Mouse (Mus musculus) lung, adult 18-20 months (tissue): Measurements from ENCODE around the gene Gng2.

Experiments used
- DNase-seq, 2 experiments: peaks; one replicate each; pipeline ENCODE4 v3.0.0; 2022; ENCODE audit warnings: mixed read lengths in 2 of 2

Gene Gng2

GRCm38 (mm10) chr14:19977271-19978024, at the start of gene Gng2:
Gng2 (minus strand) TSS chr14:19977627.
- no peak for DNase-seq

- peak; percentile 10 to 23 for DNase-seq
These were observed 47.7 kb upstream of the Gng2 start for GRCm38 (mm10) chr14:20024888-20025719.

- no peak for DNase-seq
These were observed 46.5 kb upstream of the Gng2 start for GRCm38 (mm10) chr14:20023939-20024338.

- no peak for DNase-seq
These were observed 42.1 kb upstream of the Gng2 start for GRCm38 (mm10) chr14:20019486-20019885.

- no peak for DNase-seq
These were observed 35.3 kb upstream of the Gng2 start for GRCm38 (mm10) chr14:20012506-20013275.

- DNase-seq: no peak
These were observed 30.0 kb upstream of the Gng2 start for GRCm38 (mm10) chr14:20007446-20007845.

- DNase-seq: no peak
These were observed 27.4 kb upstream of the Gng2 start for GRCm38 (mm10) chr14:20004777-20005289.

- DNase-seq: no peak
These were observed 19.4 kb upstream of the Gng2 start for GRCm38 (mm10) chr14:19996853-19997252.

GRCm38 (mm10) chr14:19995943-19996342, 18.5 kb upstream of the Gng2 start:
- no peak for DNase-seq

- no peak for DNase-seq
These were observed 16.6 kb upstream of the Gng2 start for GRCm38 (mm10) chr14:19994068-19994467.

- DNase-seq: no peak
These were observed 16.1 kb upstream of the Gng2 start for GRCm38 (mm10) chr14:19993570-19993883.

- DNase-seq: no peak
These were observed 15.6 kb upstream of the Gng2 start for GRCm38 (mm10) chr14:19992873-19993569.

- no peak for DNase-seq
These were observed 14.4 kb upstream of the Gng2 start for GRCm38 (mm10) chr14:19991861-19992260.

- no peak for DNase-seq
These were observed 13.1 kb upstream of the Gng2 start for GRCm38 (mm10) chr14:19990436-19990993.

GRCm38 (mm10) chr14:19988410-19988809, 11.0 kb upstream of the Gng2 start:
- DNase-seq: no peak

- DNase-seq: no peak
These were observed 10.0 kb upstream of the Gng2 start for GRCm38 (mm10) chr14:19987358-19987834.

GRCm38 (mm10) chr14:19986614-19987357, 9.4 kb upstream of the Gng2 start:
- DNase-seq: peak; percentile 40 to 46

- DNase-seq: no peak
These were observed 8.6 kb upstream of the Gng2 start for GRCm38 (mm10) chr14:19985912-19986613.

GRCm38 (mm10) chr14:19985107-19985911, 7.9 kb upstream of the Gng2 start:
- DNase-seq: peak; percentile 67 to 70
